Mouse (Mus musculus): ENCODE measurements around the gene Lgals12.

The Lgals12 gene

DNA sequence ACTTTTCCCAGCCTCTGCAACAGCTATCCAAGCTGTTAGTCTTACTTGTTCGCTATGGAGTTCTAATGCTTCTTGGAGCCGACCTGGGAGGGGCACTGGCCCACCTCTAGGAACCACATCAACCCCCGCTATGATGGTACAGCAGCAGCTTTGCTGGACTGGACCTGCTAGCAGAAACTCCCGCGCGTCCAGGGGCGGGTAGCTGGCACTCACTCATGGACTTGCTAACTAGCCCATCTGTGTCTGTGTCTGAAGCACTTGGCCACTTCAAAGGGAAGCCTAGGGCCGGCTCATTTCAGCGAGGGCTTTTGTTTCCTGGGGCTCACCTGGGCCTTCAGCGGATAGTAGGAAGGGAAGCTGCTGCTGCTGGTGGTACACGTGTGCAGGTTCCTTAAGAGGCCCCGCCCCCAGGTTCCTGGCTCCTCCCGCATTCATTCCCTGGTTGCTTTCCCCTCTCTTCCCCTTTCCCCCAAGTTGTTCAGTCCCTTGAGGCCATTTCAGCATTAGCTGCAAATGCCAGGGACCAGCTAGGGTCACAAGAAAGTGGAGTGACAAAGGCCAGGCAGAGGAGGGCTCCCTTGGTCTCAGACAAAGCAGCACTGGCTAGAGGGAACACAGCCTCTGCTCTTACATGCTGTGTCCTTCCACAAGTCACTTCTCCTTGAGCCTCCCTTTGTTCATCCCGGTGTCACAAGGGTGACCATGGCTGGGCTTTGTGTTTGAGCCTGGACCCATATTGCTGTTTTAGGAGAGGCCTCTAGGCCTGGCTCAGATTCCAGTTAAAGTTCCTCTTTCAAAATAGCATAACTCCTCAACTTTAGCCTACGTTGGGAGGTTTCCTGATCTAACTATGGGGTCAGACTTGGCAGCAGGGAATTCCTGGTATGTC lies at the start of gene Lgals12:
Gene Lgals12, minus strand, starts transcription at position 393 of the 889 bp plus-strand sequence.
- DNase-seq (ENCODE audit: low spot score), result no peak

DNA sequence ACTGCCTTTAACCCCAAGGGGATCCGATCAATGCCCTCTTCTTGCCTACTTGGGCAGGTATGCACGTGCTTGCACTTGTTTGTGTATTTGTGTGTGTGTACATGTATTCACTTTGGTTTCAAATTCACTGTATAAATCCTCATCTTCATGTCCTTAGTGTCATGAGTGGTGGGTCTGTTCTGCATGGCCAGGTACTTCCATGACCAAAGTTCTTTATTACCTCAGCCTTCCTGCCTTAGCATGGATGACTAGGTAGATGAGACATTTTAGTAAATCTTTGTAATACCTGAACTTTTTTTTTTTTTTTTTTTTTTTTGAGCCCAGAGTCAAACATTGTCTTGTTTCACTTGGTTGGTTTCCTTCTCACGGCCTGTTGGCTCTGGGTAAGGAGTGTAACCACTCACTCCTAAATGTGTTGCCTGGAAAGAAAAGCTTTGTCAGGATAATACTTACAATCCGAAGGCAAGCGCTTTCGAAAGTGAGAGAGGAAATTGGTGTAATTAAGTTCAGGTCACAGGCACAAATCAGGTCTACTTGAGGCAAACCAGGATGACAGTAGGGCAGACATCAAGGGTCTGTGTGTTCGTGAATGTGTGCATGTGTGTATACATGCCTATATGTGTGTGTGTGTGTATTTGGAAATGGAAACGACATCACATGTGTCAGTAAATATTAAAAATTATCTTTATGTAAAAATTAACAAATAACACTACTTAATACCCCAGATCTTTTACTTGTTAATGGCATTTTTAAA lies 42.1 kb upstream of the Lgals12 start:
- no peak for DNase-seq (ENCODE audit: low spot score)

DNA sequence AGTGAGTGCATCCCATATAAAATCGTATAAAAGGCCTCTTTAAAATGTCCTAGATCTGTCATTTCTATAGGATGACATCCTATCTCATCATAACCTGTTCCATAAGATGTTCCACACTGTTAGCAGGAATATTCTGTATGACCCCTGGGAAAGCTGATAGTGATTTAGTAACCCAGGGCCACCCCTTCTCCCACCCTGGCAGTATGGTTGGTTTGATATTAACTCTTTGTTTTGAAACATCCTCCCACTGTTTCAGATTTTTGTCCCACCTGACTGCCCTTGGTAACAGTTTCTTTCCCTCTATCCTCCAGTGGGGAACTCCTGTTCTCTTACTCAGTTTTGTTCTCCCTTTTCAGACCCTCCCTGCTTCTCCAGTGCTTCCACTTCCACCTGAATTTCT lies 26.8 kb upstream of the Lgals12 start:
- no peak for DNase-seq (ENCODE audit: low spot score)

DNA sequence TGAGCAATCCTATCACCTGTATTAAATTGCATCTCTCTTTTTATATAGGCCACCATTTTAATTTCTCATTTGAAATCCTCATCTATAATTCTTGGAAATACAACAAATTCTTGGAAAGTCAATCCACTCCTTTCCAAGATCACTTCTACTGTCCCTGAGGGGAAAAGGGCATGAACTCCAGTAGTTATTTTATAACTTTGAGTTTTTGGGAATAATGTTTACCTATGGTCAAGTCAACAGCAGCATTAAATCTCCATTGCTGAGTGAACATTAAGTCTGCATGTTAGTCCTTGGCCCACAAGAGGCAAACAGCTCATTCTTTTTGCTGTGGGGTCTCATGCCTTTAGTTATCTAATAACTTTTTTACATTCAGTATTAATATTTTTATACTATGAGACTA lies 26.0 kb upstream of the Lgals12 start:
- DNase-seq (ENCODE audit: low spot score), result no peak

DNA sequence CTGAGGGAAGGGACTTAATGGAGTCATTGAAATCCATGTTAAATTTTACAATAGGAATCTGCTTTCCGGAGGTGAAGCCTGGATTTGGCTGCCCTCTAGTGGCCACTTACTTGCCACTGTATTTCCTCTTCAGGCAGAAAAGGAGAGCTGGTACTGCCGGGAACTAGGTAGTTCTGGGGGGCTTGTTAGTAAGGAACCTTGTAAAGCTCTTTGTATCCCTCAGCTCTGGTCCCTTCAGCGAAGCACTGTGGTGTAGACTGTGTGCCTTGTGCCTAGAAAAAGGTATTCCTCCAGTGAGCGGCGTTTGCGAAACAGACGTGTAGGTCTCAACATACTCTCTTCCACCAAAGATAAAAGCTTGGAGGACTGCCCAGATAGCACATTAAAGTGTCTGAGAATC lies 10.7 kb upstream of the Lgals12 start:
- DNase-seq (ENCODE audit: low spot score), result peak; percentile 91

DNA sequence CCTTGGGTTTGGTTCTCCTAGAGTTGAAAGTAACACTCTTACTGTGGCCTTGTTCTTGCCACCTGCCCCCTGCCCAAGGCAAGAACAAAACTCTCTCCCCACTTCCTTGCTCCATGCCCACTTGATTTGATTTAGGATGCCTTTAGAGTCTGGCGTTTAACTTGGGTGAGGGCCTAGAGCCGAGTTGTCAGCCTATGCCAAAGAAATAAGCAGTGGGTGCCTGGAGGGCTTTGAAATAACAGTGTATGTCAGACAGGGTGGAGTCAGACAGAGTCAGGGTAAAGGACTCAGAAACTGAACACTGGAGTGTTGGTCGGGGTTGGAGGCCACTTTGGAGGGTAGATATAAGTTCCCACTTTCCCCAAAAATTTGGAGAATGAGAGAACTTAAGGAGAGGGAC lies 10.1 kb upstream of the Lgals12 start:
- no peak for DNase-seq (ENCODE audit: low spot score)

DNA sequence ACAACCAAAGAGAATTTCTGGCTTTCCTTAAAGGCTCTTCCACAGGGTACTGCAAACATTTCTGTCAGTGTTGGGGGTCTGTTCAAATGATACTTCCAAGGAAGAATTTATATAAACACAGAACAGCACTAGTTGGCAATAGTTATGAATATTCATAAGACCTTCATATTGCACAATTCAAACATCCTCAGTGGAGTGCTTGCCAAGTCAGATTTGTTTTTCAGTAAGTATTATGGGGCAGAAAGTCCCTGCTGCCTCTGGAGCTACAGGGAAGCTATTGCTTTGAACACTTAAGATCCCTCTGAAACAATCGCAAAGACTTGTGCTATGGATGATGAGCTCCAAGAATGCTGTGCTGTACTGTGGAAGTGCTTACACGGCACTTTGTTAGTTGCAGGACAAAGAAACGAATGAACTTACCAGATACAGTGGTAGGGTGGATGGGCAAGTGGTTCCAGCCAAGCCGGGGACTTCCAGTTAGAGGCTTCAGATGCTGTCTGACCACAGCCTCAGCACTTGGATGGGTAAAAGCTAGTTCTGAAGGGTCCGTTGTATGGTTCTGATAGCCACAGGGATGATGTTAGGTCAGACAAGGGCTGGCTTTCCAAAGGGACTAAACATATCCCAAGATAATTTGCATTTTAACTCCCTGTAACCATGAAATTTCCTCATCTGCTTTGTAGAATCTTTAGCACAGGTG lies 9.4 kb upstream of the Lgals12 start:
- DNase-seq (ENCODE audit: low spot score), result no peak

DNA sequence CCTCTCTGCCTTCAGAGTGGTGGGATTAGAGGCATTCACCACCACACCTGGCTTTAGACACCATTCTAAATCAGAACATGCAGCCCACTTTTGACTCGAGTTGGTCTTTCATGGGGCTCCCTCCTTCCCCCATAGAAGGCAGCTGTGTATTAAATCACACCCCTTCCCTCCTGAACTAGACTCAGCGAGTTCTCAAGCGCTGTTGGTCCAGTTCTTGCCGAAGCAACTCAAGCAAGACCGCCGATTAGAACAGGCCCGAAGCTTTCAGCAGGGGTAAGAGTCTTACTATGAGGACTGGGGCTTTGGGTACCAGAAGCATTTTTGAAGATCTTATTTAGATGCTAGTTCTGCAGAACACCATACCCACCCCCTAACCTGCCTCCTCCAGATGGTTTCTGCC lies 6.2 kb upstream of the Lgals12 start:
- DNase-seq (ENCODE audit: low spot score), result no peak

DNA sequence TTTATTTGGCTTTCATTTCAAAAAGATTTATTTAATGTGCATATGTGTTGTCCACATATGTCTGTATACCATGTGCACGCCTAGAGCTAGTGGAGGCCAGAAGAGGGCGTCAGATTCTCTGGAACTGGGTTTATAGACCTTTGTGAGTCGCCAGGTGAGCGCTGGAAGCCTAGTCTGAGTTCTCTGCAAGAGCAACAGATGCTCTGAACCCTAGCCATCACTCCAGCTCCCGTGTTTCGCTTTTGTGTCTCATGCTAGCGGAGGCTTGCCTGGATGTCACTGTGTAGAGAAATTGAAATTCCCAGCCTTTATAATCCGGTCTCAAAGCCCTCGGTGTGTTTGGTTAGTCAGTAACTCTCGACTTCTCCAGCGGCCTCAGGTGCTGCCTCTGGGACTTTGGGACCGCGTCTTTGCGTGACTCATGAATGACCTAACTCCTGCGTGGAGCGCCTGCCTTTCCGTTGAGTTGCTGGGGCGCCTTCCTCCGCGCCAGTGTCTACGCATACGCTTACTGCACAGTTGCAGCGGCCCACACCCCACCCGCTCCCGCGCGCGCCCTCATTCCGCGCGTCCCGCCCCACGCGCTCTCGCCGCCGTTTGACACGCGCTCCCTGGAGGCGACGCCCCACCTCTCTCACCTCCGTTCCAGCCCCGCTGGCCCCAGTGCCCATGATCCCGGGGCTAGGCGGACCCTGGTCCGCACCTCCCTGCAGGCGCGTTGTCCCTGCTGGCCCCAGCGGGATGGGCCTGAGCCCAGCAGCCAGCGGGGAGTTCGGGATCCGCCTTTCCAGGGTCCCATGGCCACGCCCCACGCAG lies 5.2 kb upstream of the Lgals12 start, which contains the start of gene Hrasls5:
Gene Hrasls5, plus strand, starts transcription at position 600 of the 816 bp plus-strand sequence.
- DNase-seq (ENCODE audit: low spot score), result peak; percentile 51

DNA sequence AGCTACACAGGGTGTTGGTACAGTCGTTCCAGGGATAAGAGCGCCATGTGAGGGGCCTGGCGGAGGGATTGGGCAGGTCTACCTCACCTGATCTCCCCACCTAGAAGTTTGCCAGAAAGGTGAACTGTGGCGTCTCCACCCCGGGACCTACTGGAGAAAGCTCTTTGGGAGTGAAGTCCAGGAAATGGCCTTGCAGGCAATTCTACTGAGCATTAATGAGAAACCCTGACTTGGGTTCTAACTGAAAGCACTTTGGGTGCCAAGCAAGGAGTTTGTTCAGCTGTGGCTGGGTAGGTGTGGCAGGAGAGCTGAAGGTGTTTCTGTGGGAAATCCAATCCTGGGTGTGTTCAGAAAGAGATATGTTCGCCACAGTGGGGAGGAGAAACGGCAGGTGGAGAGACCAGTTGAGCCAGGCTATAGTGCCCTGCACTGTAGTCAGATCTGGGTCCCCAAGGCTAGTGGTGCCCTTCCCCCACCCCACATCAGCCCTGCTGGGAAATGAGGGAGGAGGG lies 753 bp upstream of the Lgals12 start:
- no peak for DNase-seq (ENCODE audit: low spot score)

DNA sequence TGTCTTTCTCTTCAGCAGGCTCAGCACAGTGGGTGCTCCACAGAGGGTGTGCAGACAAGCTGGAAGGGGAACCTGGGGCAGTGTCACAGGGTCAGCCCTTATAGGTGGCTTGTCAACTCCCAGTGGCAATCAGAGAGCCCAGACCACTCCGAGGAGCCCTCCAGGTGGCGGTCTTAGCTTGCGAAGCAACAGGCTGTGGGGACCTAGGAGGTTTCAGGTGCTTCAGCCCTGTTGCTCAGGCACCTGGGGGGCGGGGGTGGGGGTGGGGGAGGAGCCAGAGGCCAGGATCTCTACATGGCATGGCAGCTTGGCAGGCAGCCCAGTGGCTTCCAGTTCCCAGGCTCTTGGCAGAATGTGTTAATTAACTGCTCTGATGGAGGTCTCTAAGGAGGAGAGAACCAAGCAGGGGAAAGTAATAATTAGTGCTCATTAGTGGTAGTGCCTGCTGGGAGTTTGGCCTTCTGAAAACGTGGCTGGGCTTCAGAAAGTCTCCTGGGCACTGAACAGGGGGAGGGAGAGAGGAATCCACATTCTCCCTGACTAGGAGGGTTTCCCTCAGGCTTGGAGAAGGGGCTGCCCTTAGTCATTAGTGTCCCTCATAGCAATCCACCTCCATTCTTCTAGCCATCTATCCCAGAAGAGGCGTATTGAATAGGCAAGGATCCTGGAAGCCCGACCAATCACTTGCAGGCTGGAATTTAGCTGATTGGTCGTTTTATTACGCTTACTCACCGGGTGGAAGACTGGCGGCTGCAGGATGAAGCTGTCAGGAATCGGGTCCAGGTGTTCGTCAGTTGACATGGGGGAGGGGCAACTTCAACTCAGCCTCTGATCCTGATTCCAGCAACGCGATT lies 836 bp downstream of the Lgals12 start:
- DNase-seq (ENCODE audit: low spot score), result peak; percentile 87

DNA sequence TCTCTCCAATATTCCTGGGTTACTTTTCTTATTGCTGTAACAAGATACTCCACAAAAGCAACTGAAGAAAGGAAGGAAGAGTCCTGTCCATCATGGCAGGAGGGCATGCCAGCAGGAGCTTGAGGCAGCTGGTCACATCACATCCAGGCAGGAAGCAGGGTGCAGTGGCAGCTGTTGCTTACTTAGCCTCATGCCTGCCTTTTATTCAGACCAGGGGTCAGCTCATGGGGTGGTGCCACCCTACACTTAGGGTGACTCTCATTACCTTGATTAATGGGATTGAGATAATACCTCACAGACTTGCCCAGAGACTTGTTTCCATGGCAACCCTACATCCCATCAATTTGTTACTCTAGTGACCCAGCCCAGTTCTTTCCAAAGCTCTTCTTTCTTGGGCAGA lies 2.0 kb downstream of the Lgals12 start:
- DNase-seq (ENCODE audit: low spot score), result peak; percentile 23

DNA sequence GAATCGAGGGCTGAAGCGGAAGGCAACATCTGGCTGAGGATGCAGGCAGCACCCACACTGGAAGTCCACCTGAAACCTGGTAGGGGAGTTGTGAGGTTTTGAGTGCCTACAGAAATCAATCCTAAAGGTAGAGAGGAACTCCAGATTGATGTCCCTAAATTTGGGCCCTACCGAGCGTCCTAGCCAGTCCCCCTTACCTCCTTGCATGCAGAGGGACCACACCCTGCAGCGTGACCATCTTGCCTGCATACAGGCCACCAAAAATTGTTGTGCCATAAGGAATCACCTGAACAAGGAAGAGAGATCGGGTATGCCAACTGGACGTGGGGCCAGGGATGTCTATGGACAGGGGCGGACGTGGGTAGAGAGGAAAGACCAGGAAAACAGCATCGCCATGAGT lies 2.9 kb downstream of the Lgals12 start:
- DNase-seq (ENCODE audit: low spot score), result no peak

DNA sequence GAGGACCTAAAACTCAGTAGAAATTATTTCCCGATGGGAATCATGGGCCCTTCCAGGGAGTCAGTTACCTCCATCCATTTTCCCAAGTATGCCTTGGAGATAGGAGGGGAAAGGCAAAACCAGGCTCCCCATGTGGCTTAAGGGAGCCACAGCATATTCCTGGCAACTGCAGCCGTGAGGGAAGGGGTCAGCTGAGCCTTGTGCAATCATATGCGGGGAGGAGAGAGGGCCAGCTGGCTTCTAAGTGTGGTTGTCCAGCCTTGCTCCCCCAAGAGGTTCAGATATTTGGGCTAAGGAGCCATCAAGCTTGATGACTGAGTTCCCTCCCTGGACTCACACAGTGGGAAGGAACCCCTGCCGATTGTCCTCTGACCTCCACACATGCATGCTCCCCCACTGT lies 5.4 kb downstream of the Lgals12 start:
- DNase-seq (ENCODE audit: low spot score), result no peak

DNA sequence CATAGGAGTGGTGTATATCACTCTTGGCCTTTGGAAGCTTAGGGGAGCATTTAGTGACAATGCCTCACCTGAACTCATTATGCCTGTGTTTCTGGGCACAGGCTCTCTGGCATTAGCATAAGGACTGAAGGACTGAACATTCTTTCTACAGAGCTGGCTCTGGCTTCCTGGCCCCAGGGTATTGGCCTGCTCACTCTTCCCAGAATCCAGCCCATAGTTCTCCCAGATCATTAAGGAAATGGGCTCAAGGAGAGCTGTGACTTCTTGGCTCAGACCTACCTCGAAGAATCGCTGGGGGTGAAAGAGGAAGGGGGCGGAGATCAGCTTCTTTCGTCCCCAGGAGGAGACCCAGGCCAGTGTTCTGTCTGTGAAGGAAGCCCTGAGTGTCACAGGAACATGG lies 8.5 kb downstream of the Lgals12 start:
- no peak for DNase-seq (ENCODE audit: low spot score)

DNA sequence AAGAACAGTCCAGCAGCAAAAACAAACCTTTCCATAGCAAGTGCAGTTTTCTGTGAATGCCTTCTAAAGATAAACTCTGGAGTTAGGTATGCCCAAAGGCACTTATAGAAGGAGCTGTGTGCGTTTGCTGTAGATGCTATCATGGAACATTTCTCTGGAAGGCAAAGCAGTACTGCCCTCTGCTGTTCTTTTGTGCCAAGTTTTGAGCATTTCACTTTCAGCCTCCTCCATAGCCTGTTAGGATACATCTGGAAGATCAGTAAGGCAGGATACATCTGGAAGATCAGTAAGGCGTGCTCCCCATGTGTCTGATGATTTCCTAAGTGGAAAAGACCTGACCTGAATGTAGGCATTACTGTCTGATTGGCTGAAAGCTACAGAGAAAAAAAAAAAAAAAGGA lies 11.5 kb downstream of the Lgals12 start:
- DNase-seq (ENCODE audit: low spot score), result peak; percentile 75

DNA sequence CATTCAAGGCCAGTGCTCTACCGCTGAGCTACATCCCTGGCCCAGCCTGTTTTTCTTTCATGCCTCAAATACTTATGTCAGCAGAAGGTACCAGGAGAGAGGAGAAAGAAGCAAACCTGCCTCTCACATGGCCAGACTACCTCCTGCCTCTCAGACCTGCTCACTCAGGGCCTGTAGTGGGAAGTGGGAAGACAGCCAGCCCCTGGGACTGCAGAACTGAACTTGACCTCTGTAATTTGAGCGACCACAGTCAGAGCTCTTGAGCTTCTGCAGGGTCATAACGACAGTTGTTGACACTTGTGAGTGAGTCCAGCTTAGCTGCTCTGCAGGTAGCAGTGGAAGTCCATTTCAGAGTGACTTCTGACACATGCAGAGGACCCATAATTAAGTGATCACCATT lies 15.0 kb downstream of the Lgals12 start:
- no peak for DNase-seq (ENCODE audit: low spot score)

DNA sequence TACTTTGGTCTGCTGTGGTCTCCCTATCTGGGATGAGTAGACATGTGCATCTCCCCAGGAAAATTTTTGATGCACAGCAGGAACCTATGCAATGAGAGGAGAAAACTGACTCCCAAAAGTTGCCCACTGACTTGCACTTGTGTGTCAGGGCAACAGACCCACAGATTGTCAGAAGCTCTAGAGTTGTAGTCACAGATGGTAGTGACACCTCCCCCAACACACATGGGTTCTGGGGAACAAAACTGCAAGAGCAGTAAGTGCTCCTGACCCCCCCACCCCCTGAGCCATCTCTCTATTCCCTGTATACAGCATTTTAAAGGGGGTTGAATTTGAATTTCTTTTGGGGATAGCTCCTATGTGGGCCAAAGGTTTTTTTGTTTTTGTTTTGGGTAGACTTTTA lies 16.2 kb downstream of the Lgals12 start:
- DNase-seq (ENCODE audit: low spot score), result no peak

DNA sequence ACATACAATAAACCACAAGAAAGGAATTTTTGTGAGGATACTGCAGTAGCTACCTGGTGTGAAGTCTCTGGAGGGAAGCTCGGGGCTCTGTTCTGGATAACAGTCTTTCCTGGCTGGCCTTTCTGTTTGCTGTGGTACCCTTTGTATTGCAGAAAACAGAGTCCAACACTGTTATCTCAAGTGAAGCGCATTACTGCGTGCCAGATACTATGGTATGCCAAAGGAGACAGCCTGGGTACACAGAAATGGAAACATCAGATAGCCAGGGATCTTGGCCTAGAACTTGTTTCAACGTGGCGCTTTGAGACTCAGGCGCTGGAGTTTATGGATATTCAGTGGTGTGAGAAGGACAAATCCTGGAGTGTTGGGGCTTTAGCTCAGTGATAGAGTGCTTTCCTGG lies 21.2 kb downstream of the Lgals12 start:
- no peak for DNase-seq (ENCODE audit: low spot score)

DNA sequence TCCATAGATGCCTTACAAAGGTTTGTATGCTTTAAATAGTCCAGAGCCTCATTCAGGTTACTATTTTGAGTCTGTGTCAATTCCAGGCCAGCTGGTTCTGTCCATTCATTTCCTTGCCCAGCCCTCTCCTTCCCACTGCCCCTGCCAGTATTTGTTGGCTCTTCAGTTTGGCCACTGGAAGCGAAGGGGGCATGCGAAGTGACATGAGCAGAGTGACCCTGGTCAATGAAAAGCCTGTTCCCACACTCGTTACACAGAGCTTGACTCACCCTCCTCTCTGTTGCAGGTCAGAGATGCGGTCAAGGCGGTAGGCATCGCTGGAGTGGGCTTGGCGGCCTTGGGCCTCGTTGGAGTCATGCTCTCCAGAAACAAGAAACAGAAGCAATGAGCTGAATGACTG lies 21.7 kb downstream of the Lgals12 start:
- no peak for DNase-seq (ENCODE audit: low spot score)

DNA sequence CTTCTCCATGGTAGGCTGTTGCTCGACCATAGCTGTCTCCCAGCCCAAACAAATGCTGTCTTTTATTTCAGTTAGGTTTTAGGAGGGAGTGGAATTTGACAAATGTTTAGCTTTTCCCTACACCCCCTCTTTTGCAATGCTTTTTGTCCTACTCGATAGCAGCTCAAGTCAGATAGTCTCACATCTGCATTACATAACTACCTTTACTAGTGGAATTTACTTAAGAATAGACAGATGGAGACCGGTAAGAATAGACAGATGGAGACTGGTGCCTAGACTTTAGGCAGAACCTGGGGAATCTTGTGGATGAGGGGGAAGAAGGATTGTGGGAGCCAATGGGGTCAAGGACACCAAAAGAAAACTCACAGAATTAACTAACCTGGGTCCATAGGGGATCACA lies 23.4 kb downstream of the Lgals12 start:
- DNase-seq (ENCODE audit: low spot score), result no peak
